Mouse (Mus musculus) R1 (cell line): Measurements from ENCODE around the gene Tmem50a.

Source experiments
- DNase-seq: peaks from one replicate; pipeline ENCODE4 v3.0.0-alpha.2; 2018; ENCODE audit warnings: low read depth, low spot score

Gene Tmem50a

DNA sequence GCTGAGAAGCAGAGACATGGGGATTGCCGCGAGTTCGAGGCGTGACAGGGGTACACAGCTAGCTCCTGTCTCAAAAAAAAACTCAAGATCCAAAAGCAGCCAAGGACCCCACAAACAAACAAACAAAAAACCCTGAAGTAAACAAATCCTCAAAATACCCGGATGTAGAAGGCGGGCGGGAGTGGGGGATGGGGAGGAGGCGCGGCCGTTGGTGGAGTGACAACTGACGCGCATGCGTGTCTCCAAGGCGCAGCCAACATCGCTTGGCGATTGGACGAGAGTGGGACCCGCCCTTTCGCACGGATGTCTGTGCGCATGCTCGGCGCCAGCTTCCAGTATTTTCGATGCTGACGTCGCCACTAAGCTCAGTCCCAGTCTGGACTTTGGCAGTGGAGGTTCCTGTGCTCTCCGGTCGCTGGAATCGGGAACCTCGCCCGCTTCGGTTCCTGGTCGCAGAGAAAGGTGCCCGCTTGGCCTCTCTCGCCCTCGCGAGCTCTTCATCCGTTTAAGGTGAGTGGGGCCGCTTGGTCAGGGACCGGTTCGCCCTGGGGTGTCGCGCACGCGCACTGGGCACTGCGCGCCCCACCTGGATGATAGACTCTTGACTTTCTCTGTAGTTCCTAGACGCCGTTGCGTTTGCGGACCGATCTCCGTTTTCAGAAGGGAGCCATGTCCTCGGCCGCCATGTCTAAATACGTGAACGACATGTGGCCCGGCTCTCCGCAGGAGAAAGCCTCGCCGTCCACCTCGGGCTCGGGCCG, 8.6 kb upstream of the Tmem50a start, which contains the start of gene Rsrp1:
Gene Rsrp1 (plus strand): TSS at position 335 of the 761 bp plus-strand sequence.
- peak; percentile 98 for DNase-seq

DNA sequence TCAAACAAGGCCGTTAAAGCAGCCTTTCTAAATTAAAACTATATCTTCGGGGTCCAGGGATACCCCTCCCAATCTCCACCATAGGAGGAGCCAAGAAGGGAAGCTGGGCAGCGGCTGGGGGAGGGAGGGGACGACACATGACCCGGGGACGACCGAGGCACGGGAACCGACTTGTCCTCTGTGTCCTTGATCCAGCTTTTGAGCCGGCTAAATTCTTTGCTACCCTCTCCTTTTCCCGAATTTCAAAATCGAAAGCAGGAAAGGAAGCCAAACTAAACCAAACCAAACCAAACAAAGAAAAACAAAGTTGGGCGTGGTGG, 8.1 kb upstream of the Tmem50a start:
- peak; percentile 73 for DNase-seq

GRCm38 (mm10) chr4:134922111-134922924, 7.5 kb upstream of the Tmem50a start:
- no peak for DNase-seq

DNA sequence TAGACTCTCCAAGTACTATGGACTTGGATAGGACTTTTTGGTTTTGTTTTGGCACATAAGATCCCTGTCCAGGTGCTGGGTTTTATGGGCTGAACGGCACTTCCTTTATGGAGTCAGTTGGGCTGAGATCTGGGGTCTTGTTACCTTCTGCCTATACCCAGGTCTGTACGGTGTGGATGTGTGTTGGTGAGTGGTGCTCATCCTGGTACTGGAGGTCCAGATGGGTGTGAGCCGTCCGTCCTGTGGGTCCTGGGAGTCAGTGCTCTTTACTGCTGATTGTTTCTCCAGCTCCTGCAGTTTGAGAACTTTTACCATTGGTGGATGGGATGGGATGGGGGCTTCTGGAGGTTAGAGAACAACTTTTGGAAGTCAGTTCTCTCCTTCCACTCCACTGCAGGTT, 6.9 kb upstream of the Tmem50a start:
- no peak for DNase-seq

GRCm38 (mm10) chr4:134920631-134921030, 5.8 kb upstream of the Tmem50a start:
- no peak for DNase-seq

DNA sequence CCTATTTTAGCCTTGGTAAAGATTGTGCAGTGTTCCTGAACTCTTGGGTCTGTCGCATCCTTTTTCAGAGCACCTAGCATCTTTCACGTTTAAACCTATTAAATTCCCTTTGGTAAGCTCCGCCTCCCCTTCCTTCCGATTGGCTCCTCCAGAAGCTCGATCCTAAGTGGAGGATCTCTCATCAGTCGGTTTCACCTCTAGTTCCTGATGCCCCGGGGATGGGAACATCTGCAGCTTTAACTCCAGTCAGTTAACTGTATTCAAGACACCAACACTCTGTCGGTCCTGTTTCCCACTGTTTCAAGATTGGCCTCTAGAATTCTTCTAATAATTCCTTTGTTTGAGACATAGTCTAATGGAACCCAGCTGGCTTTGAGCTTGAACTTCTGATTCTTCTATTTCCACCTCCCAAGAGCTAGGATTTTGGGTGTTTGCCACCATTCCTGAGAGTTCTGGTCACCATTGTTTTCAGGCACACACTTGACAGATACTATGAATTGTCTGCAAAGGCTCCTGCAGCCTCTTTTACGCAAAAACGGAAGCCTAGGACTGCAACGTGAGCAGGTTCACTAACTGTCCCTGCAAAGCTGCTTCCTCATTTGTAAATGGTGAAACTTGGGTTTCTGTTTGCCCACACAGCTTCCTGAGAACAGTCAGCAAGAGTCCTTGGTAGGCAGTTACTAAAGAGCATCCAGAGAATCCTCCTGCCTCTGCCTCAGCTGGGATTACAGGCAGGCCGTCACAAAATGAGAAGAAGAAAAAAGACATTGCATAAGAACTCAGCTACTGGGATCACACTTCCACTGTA, 5.1 kb upstream of the Tmem50a start:
- peak; percentile 74 for DNase-seq

GRCm38 (mm10) chr4:134918381-134918780, 3.6 kb upstream of the Tmem50a start:
- no peak for DNase-seq

DNA sequence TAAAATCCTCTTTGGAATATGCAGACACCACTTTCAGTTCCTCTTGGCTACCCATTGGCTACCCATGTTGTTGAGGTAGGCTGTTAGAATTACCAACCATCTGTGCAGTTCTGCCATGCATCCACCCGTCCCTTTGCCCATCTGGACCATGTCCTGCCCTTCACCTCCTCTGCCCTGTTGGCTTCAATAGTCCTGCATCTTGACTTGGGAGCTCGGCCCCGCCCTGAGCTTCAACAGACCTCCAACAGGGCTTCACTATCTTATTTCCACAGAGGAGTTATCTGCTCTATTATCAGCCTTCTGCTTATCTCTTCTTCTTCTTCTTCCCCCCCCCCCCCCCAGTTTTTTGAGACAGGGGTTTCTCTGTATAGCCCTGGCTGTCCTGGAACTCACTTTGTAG, 2.4 kb upstream of the Tmem50a start:
- no peak for DNase-seq

GRCm38 (mm10) chr4:134915223-134916050, 613 bp upstream of the Tmem50a start:
- no peak for DNase-seq

DNA sequence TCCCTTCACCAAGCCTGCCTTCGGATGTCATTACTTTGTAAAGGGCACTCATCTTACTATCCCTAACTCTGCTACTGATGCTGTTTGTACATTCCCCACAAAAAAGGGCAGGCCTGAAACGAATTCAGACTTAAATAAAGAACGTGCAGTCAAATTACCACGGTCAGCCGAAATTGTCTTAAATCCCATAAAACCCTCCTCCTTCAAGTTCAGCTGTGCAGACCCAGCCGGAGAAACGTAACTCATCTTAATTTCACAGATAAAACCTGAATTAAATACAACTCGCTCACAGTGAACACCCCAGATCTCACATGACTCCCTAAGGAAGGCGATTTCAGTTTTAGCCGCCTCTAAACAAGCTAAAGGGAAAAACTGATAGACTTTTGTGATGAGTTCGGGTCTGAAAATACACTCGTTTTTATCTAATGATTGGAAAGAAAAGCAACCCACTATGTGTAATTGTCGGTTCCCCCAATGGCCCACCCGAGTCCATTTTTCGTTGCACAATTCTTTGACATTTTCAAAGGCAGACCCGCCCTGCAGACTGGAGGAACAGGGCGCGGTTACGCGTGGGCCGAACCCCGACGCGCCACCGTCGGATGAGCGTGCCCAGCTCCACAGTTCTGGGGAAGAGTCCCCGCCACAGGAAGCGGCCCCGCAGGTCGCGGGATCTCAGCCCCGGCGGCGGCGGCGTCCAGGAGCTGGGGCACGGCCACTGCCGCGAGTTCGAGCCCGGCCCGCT, 531 bp downstream of the Tmem50a start:
- no peak for DNase-seq

GRCm38 (mm10) chr4:134913413-134913812, 1.4 kb downstream of the Tmem50a start:
- DNase-seq: peak; percentile 85

GRCm38 (mm10) chr4:134911406-134911805, 3.4 kb downstream of the Tmem50a start:
- DNase-seq: peak; percentile 49

DNA sequence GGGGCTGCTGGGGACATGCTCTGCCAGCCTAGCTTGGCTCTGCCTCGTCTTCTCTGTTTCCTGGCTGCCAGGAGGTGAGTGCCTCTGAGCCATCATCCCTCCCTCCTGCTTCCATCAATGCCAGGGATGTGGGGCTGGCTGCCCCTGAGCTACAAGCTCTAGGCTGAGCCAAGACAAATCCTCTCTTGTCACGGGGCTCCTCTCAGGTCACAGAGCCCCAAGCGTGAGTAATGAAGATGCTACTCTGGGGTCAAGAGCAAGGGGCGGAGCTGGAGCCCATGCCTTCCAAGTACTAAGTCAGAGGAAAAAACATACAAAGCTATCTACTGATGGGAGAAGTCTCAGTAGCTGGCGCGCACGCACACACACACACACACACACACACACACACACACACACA, 11.8 kb downstream of the Tmem50a start:
- DNase-seq: no peak

GRCm38 (mm10) chr4:134901126-134901525, 13.7 kb downstream of the Tmem50a start:
- DNase-seq: no peak

- no peak for DNase-seq
These were observed 17.6 kb downstream of the Tmem50a start for GRCm38 (mm10) chr4:134897256-134897655.

DNA sequence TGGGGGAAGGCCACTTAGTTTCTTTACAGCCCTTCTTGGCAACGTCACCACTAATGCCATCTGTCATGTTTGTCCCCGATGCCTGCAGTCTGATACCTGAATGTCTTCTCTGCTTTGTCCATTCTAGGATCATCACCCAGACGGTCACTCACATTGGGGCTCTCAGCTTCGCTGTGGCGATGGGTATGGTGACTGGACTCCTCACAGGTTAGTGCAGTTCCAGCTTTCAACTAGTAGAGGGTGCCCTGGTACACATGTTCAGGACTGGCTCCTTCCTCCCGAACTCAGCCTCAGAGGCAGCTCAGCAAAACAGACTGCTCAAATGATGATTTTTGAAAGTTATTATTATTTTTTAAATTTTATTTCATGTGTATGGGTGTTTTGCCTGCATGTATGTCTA, 22.7 kb downstream of the Tmem50a start:
- no peak for DNase-seq

DNA sequence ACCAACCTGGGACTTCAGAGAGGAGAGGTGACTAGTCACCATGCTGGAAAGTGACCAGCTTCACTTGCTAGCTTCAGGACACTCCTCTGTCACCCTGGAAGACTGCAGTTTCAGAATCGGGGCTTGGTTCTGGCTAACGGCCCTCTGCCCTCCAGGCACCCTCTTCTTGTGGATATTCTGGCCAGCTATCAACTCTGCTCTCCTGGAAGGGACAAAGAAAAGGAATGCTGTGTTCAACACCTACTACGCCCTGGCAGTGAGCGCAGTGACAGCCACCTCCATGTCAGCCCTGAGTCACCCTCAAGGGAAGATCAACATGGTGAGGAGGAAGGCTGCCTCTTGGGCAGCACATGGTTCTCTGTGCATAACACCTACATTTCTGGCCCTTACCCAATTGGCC, 30.5 kb downstream of the Tmem50a start:
- DNase-seq: no peak

DNA sequence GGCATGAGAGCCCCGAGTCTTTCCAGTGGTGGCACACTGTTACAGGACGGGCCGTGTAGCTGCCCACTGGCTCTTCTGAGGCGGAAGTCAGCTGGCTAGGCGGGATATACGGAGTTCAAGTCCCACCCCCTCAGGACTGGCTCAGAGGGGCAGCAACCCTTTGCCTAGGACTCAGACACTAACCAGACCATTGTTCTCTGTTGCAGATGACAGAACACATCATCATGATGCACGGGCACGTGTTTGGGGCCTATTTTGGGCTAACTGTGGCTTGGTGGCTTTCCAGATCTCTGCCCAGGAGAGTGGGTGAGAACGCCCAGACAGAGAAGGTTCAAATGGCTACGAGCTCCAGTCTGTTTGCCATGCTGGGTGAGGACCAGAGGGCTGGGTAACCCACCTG, 31.0 kb downstream of the Tmem50a start:
- DNase-seq: peak; percentile 49

- peak; percentile 89 for DNase-seq
These were observed 31.6 kb downstream of the Tmem50a start for GRCm38 (mm10) chr4:134883266-134883665.

DNA sequence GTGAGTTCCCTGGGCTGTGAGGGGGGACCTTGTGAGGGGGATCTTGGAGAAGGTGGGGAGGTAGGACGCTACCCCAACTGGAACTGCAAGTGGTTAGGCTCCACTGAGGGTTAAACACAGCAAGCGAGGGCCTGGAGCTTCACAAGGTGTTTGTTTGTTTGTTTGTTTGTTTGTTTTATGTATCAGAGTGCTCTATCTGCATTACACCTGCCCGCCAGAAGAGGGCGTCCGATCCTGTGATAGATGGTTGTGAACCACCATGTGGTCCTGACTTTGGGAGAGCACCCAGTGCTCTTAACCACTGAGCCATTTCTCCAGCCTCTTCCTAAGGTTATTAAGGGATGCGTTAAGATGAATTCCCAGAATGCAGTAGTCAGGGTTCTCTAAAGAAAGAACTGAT, 34.8 kb downstream of the Tmem50a start:
- peak; percentile 61 for DNase-seq
